Mouse (Mus musculus) G1E (cell line): ENCODE data around the gene Slc7a1.

ENCODE experiments used
- CTCF ChIP-seq: IDR thresholded peaks from 2 replicates; pipeline ENCODE4 v1.5.1; 2012; ENCODE audit warnings: low read depth, low read length, inconsistent platforms, mixed read lengths
- GATA1 ChIP-seq: IDR thresholded peaks from 2 replicates; pipeline ENCODE4 v1.6.1; 2012; ENCODE audit warnings: borderline replicate concordance, low read length, inconsistent platforms, mixed read lengths
- GATA2 ChIP-seq: IDR thresholded peaks from 2 replicates; pipeline ENCODE4 v1.6.1; 2012; ENCODE audit warnings: low read depth, low read length, inconsistent platforms, borderline replicate concordance
- POLR2AphosphoS5 ChIP-seq: IDR thresholded peaks from 2 replicates; pipeline ENCODE4 v1.6.1; 2012; ENCODE audit warnings: low read depth, low read length, inconsistent platforms; ENCODE audit not compliant: insufficient replicate concordance
- TAL1 ChIP-seq: conservative IDR thresholded peaks from 2 replicates; pipeline ENCODE4 v1.6.1; 2012; ENCODE audit warnings: low read depth, low read length, inconsistent platforms, mixed read lengths

DNA sequence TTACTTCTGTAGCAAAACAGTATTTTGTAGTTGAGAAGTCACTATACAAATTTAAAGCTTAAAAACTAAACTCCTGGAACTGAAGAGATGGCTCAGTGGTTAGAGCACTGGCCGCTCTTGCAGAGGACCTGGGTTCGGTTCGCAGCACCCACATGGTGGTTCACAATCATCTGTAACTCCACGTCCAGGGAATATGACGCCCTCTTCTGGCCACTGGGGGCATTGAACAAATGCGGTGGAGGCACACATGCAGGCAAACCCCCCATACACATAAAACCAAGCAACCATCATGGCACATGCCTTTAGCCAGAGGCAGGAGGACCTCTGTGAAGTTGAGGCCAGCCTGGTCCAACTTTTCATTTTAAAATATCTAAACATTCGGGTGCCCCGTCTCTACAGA, 23.3 kb downstream of the Slc7a1 start:
- TF ChIP-seq CTCF (no peak), GATA1 (no peak), TAL1 (no peak), POLR2AphosphoS5 (no peak), GATA2 (no peak)
